Mouse (Mus musculus): ENCODE results near the gene Zcchc10.
"Not testable (repeated sequence)": the region's sequence is repeated elsewhere in the genome, so short reads cannot be mapped to it uniquely, and the experiment has no call there.

Zcchc10 gene

DNA sequence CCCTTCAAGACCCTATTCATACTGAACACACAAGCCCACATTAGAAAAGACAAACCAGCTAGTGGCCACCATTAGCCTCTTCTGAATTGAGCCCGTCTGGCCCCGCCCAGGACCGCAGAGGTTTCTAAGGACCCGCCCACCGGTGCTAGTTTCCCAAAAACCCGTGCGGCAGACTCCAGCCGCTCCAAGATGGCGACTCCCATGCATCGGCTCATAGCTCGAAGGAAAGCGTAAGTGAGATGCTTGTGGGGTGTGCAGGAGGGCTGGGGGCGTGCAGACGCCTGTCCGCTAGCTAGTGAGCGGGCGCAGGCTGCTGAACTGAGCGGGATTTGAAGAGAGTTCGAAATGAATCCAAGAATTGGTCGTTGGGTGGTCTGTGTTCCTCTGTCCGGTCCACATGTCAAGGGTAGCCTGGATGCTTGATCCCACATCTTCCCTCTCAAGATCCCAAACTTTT, at the start of gene Zcchc10:
TSS of gene Zcchc10 (plus strand) at position 168 of the 457 bp plus-strand sequence.
- peak; percentile 91 for ATAC-seq (ENCODE audit: insufficient number of reproducible peaks, low FRiP score, low TSS enrichment)

- ATAC-seq (ENCODE audit: insufficient number of reproducible peaks, low FRiP score, low TSS enrichment), result no peak
Observed at GRCm38 (mm10) chr11:53275358-53275757, 49.1 kb upstream of the Zcchc10 start.

DNA sequence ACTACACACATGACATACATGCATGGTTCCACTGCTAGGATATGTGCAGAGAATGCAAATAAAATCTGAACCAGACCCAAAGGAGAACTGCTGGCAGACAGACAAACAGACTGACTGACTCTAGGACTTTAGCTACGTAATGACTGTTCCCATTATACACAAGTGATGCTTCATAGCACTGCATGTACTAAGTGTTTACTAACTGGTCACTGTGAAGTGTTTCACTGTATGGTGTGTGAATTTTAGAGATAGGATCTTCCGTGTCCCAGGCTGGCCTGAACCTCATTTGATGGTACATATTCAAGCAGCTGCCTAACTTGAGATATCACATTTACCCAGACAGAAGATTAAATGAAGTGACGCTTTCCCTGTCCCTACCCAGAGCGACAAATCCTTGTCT, 46.1 kb upstream of the Zcchc10 start:
- ATAC-seq (ENCODE audit: insufficient number of reproducible peaks, low FRiP score, low TSS enrichment), result no peak

DNA sequence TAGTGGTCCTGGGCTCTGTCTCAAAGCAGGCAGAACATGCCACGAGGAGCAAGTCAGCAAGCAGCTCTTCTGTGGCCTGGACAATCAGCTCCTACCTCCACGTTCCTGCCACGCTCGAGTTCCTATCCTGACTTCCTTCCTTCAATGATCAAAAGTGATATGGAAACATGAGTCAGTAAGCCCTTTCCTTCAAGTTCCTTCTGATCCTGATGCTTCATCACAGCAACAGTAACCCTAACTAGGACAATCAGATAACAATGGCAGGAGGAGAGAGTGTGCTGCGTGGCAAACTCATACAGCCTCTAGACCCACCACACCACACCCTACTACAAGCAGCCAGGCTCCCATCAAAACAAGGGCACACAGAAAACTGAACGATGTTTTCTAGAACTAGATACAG, 38.6 kb upstream of the Zcchc10 start:
- no peak for ATAC-seq (ENCODE audit: insufficient number of reproducible peaks, low FRiP score, low TSS enrichment)

DNA sequence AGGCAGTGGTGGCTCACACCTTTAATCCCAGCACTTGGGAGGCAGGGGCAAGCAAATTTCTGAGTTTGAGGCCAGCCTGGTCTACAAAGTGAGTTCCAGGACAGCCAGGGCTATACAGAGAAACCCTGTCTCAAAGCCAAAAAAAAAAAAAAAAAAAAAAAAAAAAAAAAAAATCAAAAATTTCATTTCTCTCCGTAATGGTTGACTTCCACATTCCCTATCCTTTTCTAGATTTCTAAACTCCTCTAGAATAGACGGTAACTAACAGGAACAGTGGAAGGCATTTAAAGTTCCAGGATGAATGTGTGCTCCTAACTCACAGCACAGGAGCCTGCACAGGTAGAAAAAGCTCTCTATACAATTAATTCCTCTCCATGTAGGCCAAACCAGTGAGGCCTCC, 34.3 kb upstream of the Zcchc10 start:
- ATAC-seq (ENCODE audit: insufficient number of reproducible peaks, low FRiP score, low TSS enrichment), result not testable (repeated sequence)

DNA sequence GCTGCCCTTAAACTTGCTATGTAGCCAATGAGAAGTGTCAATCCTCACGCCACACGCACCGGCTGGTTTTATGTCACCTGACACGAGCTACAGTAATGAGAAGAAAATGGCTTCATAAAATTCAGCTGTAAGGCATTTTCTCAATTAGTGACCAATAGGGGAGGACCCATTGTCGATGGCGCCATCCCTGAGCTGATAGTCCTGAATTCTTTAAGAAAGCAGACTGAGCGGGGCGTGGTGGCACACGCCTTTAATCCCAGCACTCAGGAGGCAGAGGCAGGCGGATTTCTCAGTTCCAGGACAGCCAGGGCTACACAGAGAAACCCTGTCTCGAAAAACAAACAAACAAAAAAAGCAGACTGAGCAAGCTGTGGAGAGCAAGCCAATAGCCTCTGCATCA, 33.6 kb upstream of the Zcchc10 start:
- no peak for ATAC-seq (ENCODE audit: insufficient number of reproducible peaks, low FRiP score, low TSS enrichment)

- ATAC-seq (ENCODE audit: insufficient number of reproducible peaks, low FRiP score, low TSS enrichment), result no peak
Observed at GRCm38 (mm10) chr11:53294441-53294840, 30.0 kb upstream of the Zcchc10 start.

- no peak for ATAC-seq (ENCODE audit: insufficient number of reproducible peaks, low FRiP score, low TSS enrichment)
Observed at GRCm38 (mm10) chr11:53296880-53297279, 27.6 kb upstream of the Zcchc10 start.

- ATAC-seq (ENCODE audit: insufficient number of reproducible peaks, low FRiP score, low TSS enrichment), result no peak
Observed at GRCm38 (mm10) chr11:53297947-53298860, 26.3 kb upstream of the Zcchc10 start.

DNA sequence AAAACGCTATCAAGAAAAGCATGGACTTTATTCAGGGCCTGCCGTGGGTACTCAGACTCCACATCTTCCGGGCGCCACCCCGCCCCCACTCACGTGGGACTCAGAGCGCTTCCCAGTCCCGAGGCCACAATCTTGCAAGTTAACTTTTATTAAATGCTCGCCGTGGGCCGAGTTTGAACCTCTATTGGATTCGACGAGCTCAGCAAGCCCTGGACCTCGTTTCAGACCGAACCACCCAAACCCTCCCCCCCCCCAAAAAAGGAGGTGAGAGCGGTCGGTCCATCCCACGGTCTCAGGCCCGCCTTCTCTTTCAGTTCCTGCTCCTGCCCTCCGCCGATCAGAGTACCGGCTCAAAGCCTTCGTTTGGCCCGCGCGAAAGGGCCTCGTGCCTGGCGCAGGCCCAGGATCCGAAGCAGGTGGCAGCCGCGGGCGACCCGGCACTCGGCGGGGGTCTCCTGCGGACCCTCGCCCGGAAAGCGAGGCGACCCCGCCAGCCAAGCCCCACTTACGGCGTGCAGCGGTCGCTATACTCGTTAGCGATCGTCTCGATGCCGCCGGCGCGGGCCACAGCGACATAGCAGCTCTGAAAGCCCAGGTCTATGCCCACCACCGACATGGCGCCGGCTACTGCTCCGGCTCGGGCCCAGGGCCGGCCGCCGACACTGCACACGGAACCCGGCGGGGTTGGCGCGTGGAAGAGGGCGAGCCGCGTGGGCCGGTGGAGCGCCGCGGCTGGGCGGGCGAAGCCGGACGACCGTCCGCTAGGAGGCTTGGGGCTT, 24.7 kb upstream of the Zcchc10 start:
- ATAC-seq (ENCODE audit: insufficient number of reproducible peaks, low FRiP score, low TSS enrichment), result peak; percentile 27

- ATAC-seq (ENCODE audit: insufficient number of reproducible peaks, low FRiP score, low TSS enrichment), result peak; percentile 92
Observed at GRCm38 (mm10) chr11:53300330-53301166, 23.9 kb upstream of the Zcchc10 start, which contains the start of gene Hspa4. Gene Hspa4, minus strand, starts transcription at chr11:53300457.

DNA sequence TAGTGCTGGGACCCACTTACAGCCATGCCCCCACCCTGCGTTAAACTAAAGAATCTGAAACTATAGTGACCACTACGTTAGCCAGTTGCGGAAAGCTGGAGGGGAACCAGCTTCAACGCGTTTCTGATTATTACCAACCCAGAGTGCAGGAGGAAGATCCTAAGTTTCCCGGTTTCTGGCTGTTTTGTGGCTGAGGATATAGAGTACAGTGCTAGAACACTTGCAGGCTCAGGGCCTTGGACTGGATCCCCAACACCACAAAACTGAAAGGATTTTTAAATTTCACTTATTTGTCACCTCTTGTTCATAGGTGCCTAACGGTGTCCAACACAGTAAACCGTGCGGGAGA, 23.3 kb upstream of the Zcchc10 start:
- ATAC-seq (ENCODE audit: insufficient number of reproducible peaks, low FRiP score, low TSS enrichment), result no peak

- no peak for ATAC-seq (ENCODE audit: insufficient number of reproducible peaks, low FRiP score, low TSS enrichment)
Observed at GRCm38 (mm10) chr11:53304044-53304840, 20.2 kb upstream of the Zcchc10 start.

DNA sequence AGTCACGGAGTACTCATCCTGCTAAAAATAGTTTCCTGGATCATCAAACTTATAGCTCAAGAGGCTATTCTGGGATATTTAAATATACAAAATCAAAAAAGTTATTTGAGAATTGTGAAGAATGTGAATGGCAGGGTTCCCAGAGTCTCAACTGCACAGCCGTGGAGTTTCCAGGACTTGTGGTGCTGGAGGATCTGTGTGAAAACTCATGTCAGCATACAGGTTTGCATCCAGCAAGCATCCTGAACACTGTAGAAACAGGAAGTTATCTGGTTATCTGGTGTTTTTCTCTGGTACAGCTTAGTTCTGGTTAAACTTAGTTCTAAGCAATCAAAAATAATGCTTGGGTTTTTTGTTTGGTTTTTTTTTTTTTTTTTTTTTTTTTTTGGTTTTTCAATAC, 17.5 kb upstream of the Zcchc10 start:
- no peak for ATAC-seq (ENCODE audit: insufficient number of reproducible peaks, low FRiP score, low TSS enrichment)

- no peak for ATAC-seq (ENCODE audit: insufficient number of reproducible peaks, low FRiP score, low TSS enrichment)
Observed at GRCm38 (mm10) chr11:53307558-53308065, 16.9 kb upstream of the Zcchc10 start.

- no peak for ATAC-seq (ENCODE audit: insufficient number of reproducible peaks, low FRiP score, low TSS enrichment)
Observed at GRCm38 (mm10) chr11:53308251-53308864, 16.1 kb upstream of the Zcchc10 start.

DNA sequence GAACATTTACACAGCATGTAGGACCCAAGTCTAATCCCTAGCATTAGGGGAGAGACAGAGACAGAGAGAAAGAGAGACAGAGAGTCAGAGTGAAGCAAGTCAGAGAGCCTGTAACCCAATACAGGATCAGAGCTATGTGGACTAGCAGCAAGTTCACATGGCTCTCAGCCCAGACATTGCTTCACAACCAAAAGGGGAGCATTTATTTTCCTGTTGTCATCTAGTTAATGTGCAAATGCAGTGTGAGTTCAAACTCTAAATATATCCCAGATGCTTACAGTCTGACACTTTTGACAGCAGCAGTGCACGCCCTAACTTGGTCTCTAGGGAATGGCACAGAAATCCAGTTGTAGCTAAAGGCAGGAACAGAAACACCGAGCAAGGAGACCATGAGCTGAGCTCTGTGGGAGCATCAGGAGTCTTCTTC, 15.6 kb upstream of the Zcchc10 start:
- ATAC-seq (ENCODE audit: insufficient number of reproducible peaks, low FRiP score, low TSS enrichment), result no peak

DNA sequence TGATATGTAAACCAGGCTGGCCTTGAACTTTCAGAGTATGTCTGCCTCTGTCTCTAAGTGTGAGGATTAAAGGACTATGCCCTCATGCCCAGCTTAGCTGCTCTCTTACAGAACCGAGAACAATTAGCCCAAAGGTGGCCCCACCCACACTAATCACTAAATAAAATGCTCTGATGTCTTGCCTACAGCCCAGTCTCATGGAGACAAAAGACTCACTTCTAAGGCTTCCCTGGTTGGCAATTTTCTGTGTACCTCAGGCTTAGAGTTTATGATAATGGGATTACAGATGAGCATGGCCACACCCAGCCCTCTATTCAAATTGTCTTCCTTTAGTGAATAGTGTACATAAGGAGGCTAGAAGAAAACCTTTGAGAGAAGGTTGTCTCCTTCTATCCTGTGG, 13.1 kb upstream of the Zcchc10 start:
- no peak for ATAC-seq (ENCODE audit: insufficient number of reproducible peaks, low FRiP score, low TSS enrichment)

- not testable (repeated sequence) for ATAC-seq (ENCODE audit: insufficient number of reproducible peaks, low FRiP score, low TSS enrichment)
Observed at GRCm38 (mm10) chr11:53312823-53313222, 11.7 kb upstream of the Zcchc10 start.

All from cerebellum, adult (tissue).